Mouse (Mus musculus) T-helper 2 cell (primary cell): ENCODE results near the gene Vkorc1.
"Not testable (repeated sequence)": the region's sequence is repeated elsewhere in the genome, so short reads cannot be mapped to it uniquely, and the experiment has no call there.

Experiments
- in situ Hi-C: fragments of 300-600 bp; cut with MboI, MseI; formaldehyde crosslinking; loops from one replicate; pipeline ENCODE4 v1.15.1; 2025; ENCODE audit warnings: high pct_unique_total_duplicates

Vkorc1 gene

GRCm38 (mm10) chr7:127915293-127915692, 19.9 kb upstream of the Vkorc1 start:
- in situ Hi-C loops: no loop called here

GRCm38 (mm10) chr7:127912938-127913337, 17.5 kb upstream of the Vkorc1 start:
- in situ Hi-C loops: loop anchor here (5.0 kb wide), 1 partner anchor 36 kb away; the partner anchor contains the start of genes Zfp646 and Zfp668

DNA sequence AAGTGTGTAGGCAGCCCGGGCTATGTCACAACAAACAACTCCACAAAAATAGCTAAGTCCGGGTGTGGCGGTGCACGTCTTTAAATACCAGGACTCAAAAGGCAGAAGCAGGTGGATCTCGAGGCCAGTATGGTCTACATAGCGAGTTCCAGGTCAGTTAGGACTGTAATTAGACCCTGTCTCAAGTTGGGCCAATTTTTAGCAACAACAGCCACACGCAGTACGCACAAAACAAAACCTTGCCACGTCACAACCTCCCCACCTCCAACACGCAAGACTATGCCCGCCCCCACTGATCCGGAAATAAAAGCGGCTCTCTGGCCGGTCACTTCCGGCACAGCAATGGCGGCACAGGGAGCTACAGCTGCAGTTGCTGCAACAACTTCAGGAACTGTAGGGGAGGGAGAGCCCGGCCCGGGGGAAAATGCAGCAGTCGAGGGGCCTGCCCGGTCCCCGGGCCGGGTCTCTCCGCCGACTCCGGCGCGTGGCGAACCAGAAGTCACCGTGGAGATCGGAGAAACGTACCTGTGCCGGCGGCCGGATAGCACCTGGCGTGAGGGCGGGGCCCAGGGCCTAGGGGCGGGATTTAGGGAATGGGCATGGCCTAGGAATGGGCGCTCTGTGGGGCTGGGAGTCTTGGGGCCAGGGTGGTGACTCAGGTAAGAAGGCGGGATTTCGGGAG, 16.9 kb upstream of the Vkorc1 start, which contains the start of gene Kat8:
Kat8 (plus strand) TSS at position 327 of the 682 bp plus-strand sequence.
- in situ Hi-C loops: loop anchor here (5.0 kb wide), 1 partner anchor 35 kb away; the partner anchor contains the start of genes Zfp646 and Zfp668

DNA sequence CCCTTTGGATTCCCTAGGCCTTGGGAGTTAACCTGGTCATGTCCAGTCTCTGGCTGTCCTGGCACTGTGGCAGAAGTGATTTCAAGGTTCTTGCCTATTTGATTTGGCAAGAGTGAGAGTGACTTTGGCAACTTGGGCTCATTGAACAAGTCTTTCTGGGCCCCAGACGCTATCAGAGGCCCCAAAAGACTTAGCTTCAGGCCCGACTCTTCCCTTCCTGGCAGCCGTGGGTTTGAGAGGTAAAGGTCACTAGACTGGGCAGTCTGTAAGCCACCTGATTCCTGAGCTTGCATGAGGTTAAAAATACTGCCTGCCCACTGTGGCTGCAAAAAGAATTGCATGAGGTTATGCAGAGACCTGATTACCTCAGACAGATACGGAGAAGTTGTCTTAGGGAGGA, 13.2 kb upstream of the Vkorc1 start:
- in situ Hi-C loops: no loop called here

DNA sequence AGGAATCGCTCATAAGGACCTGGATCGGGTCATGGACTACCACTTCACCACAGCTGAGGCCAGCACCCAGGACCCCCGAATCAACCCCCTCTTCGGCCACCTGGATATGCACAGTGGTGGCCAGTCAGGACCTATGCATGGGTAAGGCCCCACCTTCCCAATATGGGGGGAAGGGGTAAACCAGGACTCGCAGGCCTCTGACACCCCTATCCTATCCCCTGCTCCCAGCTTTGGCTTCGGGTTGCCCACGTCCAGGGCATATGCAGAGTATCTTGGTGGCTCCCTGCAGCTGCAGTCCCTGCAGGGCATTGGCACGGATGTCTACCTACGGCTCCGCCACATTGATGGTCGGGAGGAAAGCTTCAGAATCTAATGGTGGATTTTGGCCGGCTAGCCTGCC, 12.5 kb upstream of the Vkorc1 start:
- in situ Hi-C loops: no loop called here

GRCm38 (mm10) chr7:127903971-127904796, 8.8 kb upstream of the Vkorc1 start, which contains the start of gene Bckdk:
Bckdk (plus strand) TSS chr7:127904082.
- in situ Hi-C loops: no loop called here

DNA sequence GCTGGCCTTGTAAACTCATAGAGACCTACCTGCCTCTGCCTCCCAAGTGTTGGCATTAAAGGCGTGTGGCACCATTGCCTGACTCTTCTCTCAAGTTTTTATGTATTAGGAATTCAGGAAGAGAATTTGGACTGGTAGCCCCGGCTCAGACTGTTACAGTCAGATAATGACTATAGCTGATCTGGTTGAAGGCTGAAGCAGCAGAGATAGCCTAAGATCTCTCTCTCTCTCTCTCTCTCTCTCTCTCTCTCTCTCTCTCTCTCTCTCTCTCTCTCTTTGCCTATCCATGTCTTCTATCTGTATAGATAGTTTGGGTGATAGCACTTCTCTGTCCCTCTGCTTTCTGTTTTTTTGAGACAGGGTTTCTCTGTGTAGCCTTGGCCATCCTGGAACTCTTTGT, 6.4 kb upstream of the Vkorc1 start:
- in situ Hi-C loops: no loop called here

GRCm38 (mm10) chr7:127899997-127900396, 4.6 kb upstream of the Vkorc1 start:
- in situ Hi-C loops: no loop called here

- in situ Hi-C loops: no loop called here
Observed at GRCm38 (mm10) chr7:127898179-127898956, 3.0 kb upstream of the Vkorc1 start.

- in situ Hi-C loops: no loop called here
Observed at GRCm38 (mm10) chr7:127897542-127897941, 2.1 kb upstream of the Vkorc1 start.

DNA sequence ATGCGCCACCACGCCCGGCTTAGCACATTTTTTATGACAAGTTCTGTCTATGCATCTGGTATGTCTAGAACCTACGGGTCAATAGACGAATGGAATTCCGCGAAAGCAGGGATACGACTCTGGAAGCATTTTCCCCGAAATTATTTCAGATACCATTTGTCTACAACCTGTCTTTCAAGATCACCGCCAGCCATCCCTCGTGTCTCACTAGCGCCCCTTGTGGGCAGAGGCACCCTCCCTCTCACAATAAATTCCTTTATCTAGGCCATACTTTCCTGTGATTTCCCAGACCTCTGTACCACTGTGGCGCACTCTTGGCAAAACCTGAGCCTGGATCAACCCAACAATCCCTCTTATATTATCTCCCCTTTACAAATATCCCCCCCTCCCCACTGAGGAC, 967 bp upstream of the Vkorc1 start:
- in situ Hi-C loops: no loop called here

- in situ Hi-C loops: not testable (repeated sequence)
Observed at GRCm38 (mm10) chr7:127895891-127896290, 474 bp upstream of the Vkorc1 start.

- in situ Hi-C loops: no loop called here
Observed at GRCm38 (mm10) chr7:127894480-127894879, 937 bp downstream of the Vkorc1 start.

DNA sequence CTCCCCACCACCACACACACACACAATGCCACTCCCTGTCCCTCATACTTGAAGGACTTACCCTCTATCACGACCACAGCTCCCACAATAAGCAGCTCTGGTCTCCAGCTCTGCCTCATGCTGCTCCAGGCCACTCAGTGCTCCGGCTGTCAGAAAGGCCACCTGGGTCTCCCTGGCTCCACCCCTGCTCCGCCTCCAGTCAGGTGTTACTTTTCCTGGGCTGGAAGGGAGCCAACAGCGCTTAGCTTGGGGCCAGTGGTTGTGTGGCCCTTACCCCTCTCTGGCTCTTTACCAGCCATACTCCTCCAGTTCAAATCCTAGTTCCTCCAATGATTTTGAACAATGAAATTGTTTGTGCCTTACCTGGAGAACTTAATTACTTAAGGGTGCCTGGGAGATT, 4.6 kb downstream of the Vkorc1 start, which contains the start of gene Prss53:
Prss53 (minus strand) TSS at position 173 of the 400 bp plus-strand sequence.
- in situ Hi-C loops: no loop called here

DNA sequence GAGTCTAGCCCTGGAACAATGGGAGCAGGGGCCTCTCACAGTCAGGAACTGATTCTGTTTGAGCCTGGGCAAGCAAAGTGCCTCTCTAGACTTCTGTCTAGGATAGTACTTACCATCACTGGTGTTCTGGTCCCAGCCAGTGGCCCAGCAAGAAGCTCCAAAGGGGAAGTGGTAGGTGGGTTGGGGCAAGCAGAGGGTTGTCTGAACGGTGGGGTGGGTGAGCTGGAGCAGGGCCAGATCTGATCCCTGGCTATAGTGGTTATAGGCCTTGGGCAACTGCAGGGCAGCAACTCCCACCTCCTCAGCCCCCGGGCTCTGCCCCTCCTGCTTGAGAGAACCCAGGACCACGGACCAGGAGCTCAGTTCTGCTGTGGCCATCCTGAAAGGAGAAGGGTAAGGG, 6.6 kb downstream of the Vkorc1 start:
- in situ Hi-C loops: no loop called here

- in situ Hi-C loops: no loop called here
Observed at GRCm38 (mm10) chr7:127887781-127888180, 7.6 kb downstream of the Vkorc1 start.

DNA sequence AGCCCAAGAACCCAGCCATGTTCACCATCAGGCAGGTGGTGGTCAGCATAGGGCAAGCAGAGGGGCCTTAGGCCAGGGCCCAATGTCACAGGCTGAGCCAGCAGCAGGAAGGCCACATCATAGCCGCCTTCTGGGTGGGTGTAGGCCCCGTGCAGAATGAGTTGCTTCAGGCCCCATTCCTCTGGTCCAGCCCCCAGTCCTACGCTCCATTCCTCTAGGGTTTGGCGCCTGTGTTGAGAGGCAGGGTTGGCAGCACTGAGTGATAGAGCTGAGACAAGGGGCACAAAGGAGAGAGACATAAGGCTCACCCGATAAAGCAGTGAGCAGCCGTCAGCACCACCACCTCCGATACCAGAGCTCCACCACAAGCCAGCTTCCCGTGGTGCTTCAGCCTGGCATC, 8.2 kb downstream of the Vkorc1 start:
- in situ Hi-C loops: no loop called here

DNA sequence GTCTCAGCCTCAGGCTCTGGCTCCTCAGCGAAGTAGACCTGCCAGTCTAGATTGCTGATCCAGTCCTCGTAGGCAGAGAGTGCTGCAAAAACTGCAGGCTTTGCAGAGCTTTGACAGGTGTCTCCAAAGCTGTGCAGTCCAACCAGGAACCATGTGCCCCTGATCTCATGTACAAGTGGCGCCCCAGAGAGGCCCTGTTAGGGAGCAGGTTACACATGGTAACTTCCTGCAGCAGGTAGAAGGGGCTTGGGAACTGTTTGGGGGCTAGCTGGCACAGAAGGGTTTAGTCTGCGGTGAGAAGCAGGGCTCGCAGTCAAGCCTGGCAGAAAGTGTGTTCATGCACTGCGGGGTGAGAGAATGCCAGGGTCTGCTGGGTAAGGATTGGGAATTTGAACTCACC, 8.9 kb downstream of the Vkorc1 start:
- in situ Hi-C loops: no loop called here

GRCm38 (mm10) chr7:127885951-127886350, 9.5 kb downstream of the Vkorc1 start:
- in situ Hi-C loops: no loop called here

DNA sequence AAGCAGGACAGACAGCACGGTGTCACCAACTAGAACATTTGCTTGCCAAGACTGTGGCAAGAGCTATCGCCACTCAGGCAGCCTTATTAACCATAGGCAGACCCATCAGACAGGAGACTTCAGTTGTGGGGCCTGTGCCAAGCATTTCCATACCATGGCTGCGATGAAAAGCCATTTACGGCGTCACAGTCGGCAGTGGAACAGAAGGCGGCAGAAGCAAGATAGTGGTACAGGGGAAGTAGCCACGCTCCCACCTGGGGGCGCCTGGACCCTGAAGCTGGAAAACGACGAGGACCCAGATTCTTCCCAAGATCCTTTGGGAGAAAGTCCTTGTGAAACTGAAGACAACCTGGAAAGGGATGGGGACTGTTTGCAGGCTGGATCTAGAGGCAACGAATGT, 15.0 kb downstream of the Vkorc1 start:
- in situ Hi-C loops: no loop called here

DNA sequence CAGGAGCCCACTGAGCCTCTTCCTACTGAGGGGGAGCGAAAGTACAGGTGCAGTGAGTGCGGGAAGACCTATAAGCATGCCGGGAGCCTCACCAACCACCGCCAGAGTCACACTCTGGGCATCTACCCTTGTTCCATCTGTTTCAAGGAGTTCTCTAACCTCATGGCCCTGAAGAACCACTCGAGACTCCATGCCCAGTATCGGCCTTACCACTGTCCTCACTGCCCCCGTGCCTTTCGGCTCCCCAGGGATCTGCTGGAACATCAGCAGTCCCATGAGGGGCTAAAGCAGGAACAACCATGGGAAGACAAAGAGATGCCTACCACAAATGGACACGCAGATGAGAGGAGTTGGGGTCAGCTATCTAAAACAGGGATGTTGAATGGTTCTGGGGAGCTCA, 16.1 kb downstream of the Vkorc1 start:
- in situ Hi-C loops: loop anchor here (5.0 kb wide), 1 partner anchor 33 kb away; the partner anchor contains the start of gene Kat8
